Mouse (Mus musculus) cerebellum, postnatal 25 days (tissue): ENCODE measurements around the gene Traf5.
A peak's percentile ranks its signal among the peaks of the same experiment; 100 is the strongest.

Source experiments
- DNase-seq, 2 experiments: peaks; one replicate each; pipeline ENCODE4 v3.0.0; 2021; ENCODE audit warnings: mixed read lengths in 2 of 2

Traf5 gene

GRCm38 (mm10) chr1:191963948-191964772 lies 128.2 kb downstream of the Traf5 start:
- DNase-seq, result peak; percentile 79 to 89

GRCm38 (mm10) chr1:191963413-191963812 lies 128.9 kb downstream of the Traf5 start:
- no peak for DNase-seq

- DNase-seq, result no peak
Measured at GRCm38 (mm10) chr1:191960946-191961345, 131.4 kb downstream of the Traf5 start.

GRCm38 (mm10) chr1:191957321-191957720 lies 135.0 kb downstream of the Traf5 start:
- DNase-seq, result peak; percentile 25 to 39

- DNase-seq, result peak; percentile 22 to 51
Measured at GRCm38 (mm10) chr1:191956871-191957270, 135.5 kb downstream of the Traf5 start.

GRCm38 (mm10) chr1:191956261-191956660 lies 136.1 kb downstream of the Traf5 start:
- no peak for DNase-seq

- DNase-seq, result no peak
Measured at GRCm38 (mm10) chr1:191955101-191955500, 137.3 kb downstream of the Traf5 start.

GRCm38 (mm10) chr1:191952733-191953335 lies 139.5 kb downstream of the Traf5 start:
- DNase-seq, result no peak

GRCm38 (mm10) chr1:191950611-191951010 lies 141.7 kb downstream of the Traf5 start:
- DNase-seq, result no peak

GRCm38 (mm10) chr1:191948600-191948999 lies 143.8 kb downstream of the Traf5 start:
- DNase-seq, result no peak

GRCm38 (mm10) chr1:191947796-191948195 lies 144.6 kb downstream of the Traf5 start:
- DNase-seq, result no peak
